ENCODE assay signal across 9 mouse cellular contexts in genomic region chr2:30722263-30723050, GRCm38 (mm10).
DNase-seq lines count a peak whose midpoint lies in the region; ATAC-seq and TF ChIP-seq lines count a peak whose summit lies in the region.
"Had no signal": no experiment of that assay in that cellular context is flagged by ENCODE, and none has a peak within 500 bp of the region (broad histone marks: within the 10 kb centered on the region; RNA-seq: fewer than 3 reads in every experiment).

No protein-coding gene starts in this region.

- ATAC-seq in embryonic facial prominence, embryonic 13.5 days (ENCODE audit: insufficient number of reproducible peaks, insufficient read depth, low FRiP score, low TSS enrichment, low read depth), result no peak
- ATAC-seq in intestine, postnatal 0 days, result no peak
- ATAC-seq: Patski had no signal

- TF ChIP-seq POLR2A in myocyte (IDR thresholded peaks at IDR 0.05; ENCODE audit: insufficient read length, low read depth), result no peak

- no peak for TF ChIP-seq CTCF in left cerebral cortex, adult 2 months (IDR thresholded peaks at IDR 0.05)
- TF ChIP-seq CTCF in intestine, postnatal 0 days (IDR thresholded peaks at IDR 0.05; ENCODE audit: low read depth), result no peak

- 15% methylated on average over 7 of the region's 7 CpGs for WGBS in embryonic facial prominence, embryonic 13.5 days
- WGBS in intestine, postnatal 0 days, result 49% methylated on average over 7 of the region's 7 CpGs

- peaks cover 84% of the 10 kb centered on the region for H3K4me1 ChIP-seq in embryonic facial prominence, embryonic 13.5 days
- H3K4me1 ChIP-seq in intestine, postnatal 0 days (replicated peaks; ENCODE audit: control insufficient read depth, insufficient read depth, low read length), result peaks cover 15% of the 10 kb centered on the region

- peak overlapping the region; percentile 58 for H3K9ac ChIP-seq in embryonic facial prominence, embryonic 13.5 days
- H3K9ac ChIP-seq in intestine, postnatal 0 days (ENCODE audit: low read depth, low read length), result 0 out of 2 replicates have a peak overlapping the region, but pooled peaks have one; percentile 11

- peak overlapping the region; percentile 100 for H3K27ac ChIP-seq in left cerebral cortex, adult 2 months
- H3K27ac ChIP-seq in embryonic facial prominence, embryonic 13.5 days, result peak overlapping the region; percentile 100
- peak overlapping the region; percentile 54 for H3K27ac ChIP-seq in intestine, postnatal 0 days (ENCODE audit: low read depth, low read length)

- H3ac ChIP-seq in myocyte (ENCODE audit: control insufficient read depth, insufficient read length), result no peak overlapping the region

- peaks cover 6% of the 10 kb centered on the region for H3K79me2 ChIP-seq in myocyte (ENCODE audit: control insufficient read depth, insufficient read depth)

- intact Hi-C loops in left cerebral cortex, adult 2 months (cut with DNase I), result loop anchor here (5.0 kb wide), 1 partner anchor 70 kb away; no protein-coding TSS in a partner anchor
- intact Hi-C loops in left cerebral cortex, postnatal 14 days (cut with DNase I), result loop anchor here (5.0 kb wide), 1 partner anchor 50 kb away; no protein-coding TSS in a partner anchor

- H3K9me3 ChIP-seq in embryonic facial prominence, embryonic 13.5 days, result no peaks in the 10 kb centered on the region
- H3K9me3 ChIP-seq in intestine, postnatal 0 days (ENCODE audit: control insufficient read depth), result no peaks in the 10 kb centered on the region

- no peaks in the 10 kb centered on the region for H3K36me3 ChIP-seq in embryonic facial prominence, embryonic 13.5 days
- H3K36me3 ChIP-seq in intestine, postnatal 0 days (ENCODE audit: control insufficient read depth, insufficient read depth), result no peaks in the 10 kb centered on the region
- H3K36me3 ChIP-seq in myocyte (ENCODE audit: control insufficient read depth, insufficient read depth), result no peaks in the 10 kb centered on the region

- H3K4me2 ChIP-seq in embryonic facial prominence, embryonic 13.5 days, result peak overlapping the region; percentile 18
- no peak overlapping the region for H3K4me2 ChIP-seq in intestine, postnatal 0 days (replicated peaks; ENCODE audit: low read depth)
- peak overlapping the region; percentile 100 for H3K4me2 ChIP-seq in myocyte (ENCODE audit: low read depth)

- DNase-seq in left cerebral cortex, adult 2 months (ENCODE audit: extremely low spot score in 1 of 2, low spot score in 2 of 2), result peak in 1 of 2 experiments; percentile 23
- no peak for DNase-seq in left cerebral cortex, postnatal 14 days (ENCODE audit: low spot score in 2 of 2)
- DNase-seq in testis, postnatal 14 days (ENCODE audit: low spot score), result no peak
- DNase-seq in layer of hippocampus, postnatal 10 days (ENCODE audit: low spot score in 2 of 2), result no peak
- no peak for DNase-seq in gastrocnemius, adult 8-10 months (ENCODE audit: low spot score in 2 of 2)

- H3K27me3 ChIP-seq in embryonic facial prominence, embryonic 13.5 days, result no peaks in the 10 kb centered on the region
- no peaks in the 10 kb centered on the region for H3K27me3 ChIP-seq in intestine, postnatal 0 days (replicated peaks; ENCODE audit: control insufficient read depth, insufficient read depth, low read length)
- H3K27me3 ChIP-seq in myocyte (ENCODE audit: control insufficient read depth, insufficient read depth, insufficient read length), result no peaks in the 10 kb centered on the region
- H3K27me3 ChIP-seq: Patski had no signal

- H3K4me3 ChIP-seq in left cerebral cortex, adult 2 months, result no peak overlapping the region
- peak overlapping the region; percentile 2; the same call in 1 of the 2 replicates for H3K4me3 ChIP-seq in embryonic facial prominence, embryonic 13.5 days
- no peak overlapping the region for H3K4me3 ChIP-seq in intestine, postnatal 0 days (ENCODE audit: low read depth, low read length)
- no peak overlapping the region for H3K4me3 ChIP-seq in myocyte

TF ChIP-seq in myocyte, 11 proteins besides CTCF, POLR2A, EP300 and RAD21:
- TF ChIP-seq E2F4 (IDR thresholded peaks at IDR 0.05; ENCODE audit: insufficient read depth) (no peak), USF1 (IDR thresholded peaks at IDR 0.05; ENCODE audit: low read depth) (no peak), REST (IDR thresholded peaks at IDR 0.05; ENCODE audit: insufficient read depth, insufficient read length) (no peak), MYOD1 (IDR thresholded peaks at IDR 0.05; ENCODE audit: control insufficient read depth in 1 of 3, insufficient read length in 2 of 3, low read depth in 2 of 3) (no peak), MYOG (IDR thresholded peaks at IDR 0.05; ENCODE audit: control insufficient read depth in 1 of 3, insufficient read depth in 1 of 3, insufficient read length in 2 of 3, low read depth in 2 of 3) (no peak), CEBPB (IDR thresholded peaks at IDR 0.05; ENCODE audit: insufficient read depth, poor library complexity, severe bottlenecking) (no peak), TCF12 (IDR thresholded peaks at IDR 0.05; ENCODE audit: insufficient read depth, poor library complexity, severe bottlenecking) (no peak), MAX (IDR thresholded peaks at IDR 0.05; ENCODE audit: low read depth) (no peak), TCF3 (IDR thresholded peaks at IDR 0.05; ENCODE audit: insufficient read length, low read depth) (no peak), POLR2AphosphoS2 (IDR thresholded peaks at IDR 0.05; ENCODE audit: insufficient read length, low read depth) (no peak), SRF (IDR thresholded peaks at IDR 0.05; ENCODE audit: control insufficient read depth, insufficient read length, low read depth) (no peak)
